Mouse (Mus musculus) embryonic fibroblast, embryonic 13.5 days (primary cell): Measurements from ENCODE around the gene Grm1.

Experiments
- CTCF ChIP-seq: IDR thresholded peaks from 2 replicates; pipeline ENCODE4 v1.5.1; 2011; ENCODE audit warnings: mild to moderate bottlenecking, control low read depth, low read length, moderate library complexity, borderline replicate concordance; ENCODE audit not compliant: insufficient read depth
- POLR2A ChIP-seq: IDR thresholded peaks from 2 replicates; pipeline ENCODE4 v1.6.1; 2011; ENCODE audit warnings: low read depth, mild to moderate bottlenecking, control low read depth, low read length, moderate library complexity

GRCm38 (mm10) chr10:10740729-10741128, 341.4 kb downstream of the Grm1 start:
- TF ChIP-seq CTCF (no peak), POLR2A (no peak)
